Mouse (Mus musculus) spleen, adult 2 months (tissue): ENCODE results near the gene Gadd45gip1.

Experiments used
- CTCF ChIP-seq: fragments of 200-500 bp; IDR thresholded peaks from 2 replicates; pipeline ENCODE4 v1.5.1; 2011; ENCODE audit warnings: mild to moderate bottlenecking, inconsistent platforms; ENCODE audit not compliant: insufficient read depth, insufficient read length, insufficient replicate concordance; ENCODE audit errors: extremely low read depth
- POLR2A ChIP-seq: fragments of 200-500 bp; IDR thresholded peaks from 2 replicates; pipeline ENCODE4 v1.6.1; 2011; ENCODE audit warnings: low read depth, low read length, inconsistent platforms

DNA sequence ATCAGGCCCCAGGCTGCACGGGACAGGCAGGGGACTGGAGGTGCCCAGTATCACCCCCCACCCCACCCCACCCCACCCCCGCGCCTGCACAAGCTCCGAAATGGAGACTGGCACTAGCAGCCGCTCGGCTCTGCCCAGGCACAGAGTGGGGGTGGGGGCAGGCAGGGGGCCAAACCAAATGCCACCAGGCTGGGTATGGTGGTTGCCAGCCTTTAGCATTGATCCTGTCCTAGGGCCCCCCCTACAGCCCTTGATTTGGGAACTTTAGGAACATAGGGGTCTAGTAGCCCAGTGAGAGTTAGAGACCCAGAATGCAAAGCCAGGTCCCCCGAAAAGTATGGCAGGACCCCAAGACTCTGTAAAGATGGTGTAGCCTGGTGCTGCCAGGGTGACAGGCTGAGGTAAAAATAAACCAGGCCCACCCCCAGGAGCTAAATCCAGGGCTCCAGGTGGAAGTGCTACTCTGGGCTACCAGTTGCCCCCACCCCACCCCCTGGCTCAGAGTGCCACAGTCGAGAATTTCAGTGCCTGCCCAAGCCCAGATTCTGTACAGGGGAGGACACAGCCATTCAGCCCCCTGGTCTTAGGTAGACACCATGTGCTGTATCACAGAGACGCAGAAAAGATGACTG, 41.4 kb upstream of the Gadd45gip1 start:
- TF ChIP-seq CTCF: no peak
- no peak for TF ChIP-seq POLR2A
